Mouse (Mus musculus) midbrain, embryonic 14.5 days (tissue): Measurements from ENCODE around the gene N4bp2l1. TPM values are rescaled to one million over a fixed set of nuclear protein-coding genes. Genes with fewer than 3 reads are reported as not detected.
"Not testable (repeated sequence)": the region's sequence is repeated elsewhere in the genome, so short reads cannot be mapped to it uniquely, and the experiment has no call there.

Experiments
- ATAC-seq: fragments of 200-750 bp; cut with Nextera tagmentation; 2 replicates; pipeline ENCODE4 v1.8.0; 2017; ENCODE audit warnings: moderate number of reproducible peaks, moderate library complexity; ENCODE audit not compliant: low FRiP score, low TSS enrichment
- DNase-seq: peaks from one replicate; pipeline ENCODE4 v3.0.0-alpha.2; 2015
- H3K27ac ChIP-seq: fragments of 300-500 bp; sonication (generic); replicated peaks from 2 replicates; pipeline ENCODE4 v1.5.1; 2014; ENCODE audit warnings: mild to moderate bottlenecking, low read depth, low read length, moderate library complexity
- H3K27me3 ChIP-seq: fragments of 300-500 bp; sonication (generic); 2 replicates; pipeline ENCODE4 v1.6.1; 2014; ENCODE audit warnings: low read length, control low read depth, mixed read lengths; ENCODE audit not compliant: control insufficient read depth, insufficient read depth
- H3K36me3 ChIP-seq: fragments of 300-500 bp; sonication (generic); 2 replicates; pipeline ENCODE4 v1.6.1; 2014; ENCODE audit warnings: low read length, control low read depth; ENCODE audit not compliant: control insufficient read depth, insufficient read depth
- H3K4me1 ChIP-seq: fragments of 300-500 bp; sonication (generic); 2 replicates; pipeline ENCODE4 v1.6.1; 2014; ENCODE audit warnings: mild to moderate bottlenecking, antibody characterized with exemption, low read length, control low read depth; ENCODE audit not compliant: control insufficient read depth, insufficient read depth
- H3K4me2 ChIP-seq: fragments of 300-500 bp; sonication (generic); 2 replicates; pipeline ENCODE4 v1.6.1; 2014; ENCODE audit warnings: mild to moderate bottlenecking, low read length, moderate library complexity
- H3K4me3 ChIP-seq: fragments of 300-500 bp; sonication (generic); replicated peaks from 2 replicates; pipeline ENCODE4 v1.5.1; 2014; ENCODE audit warnings: low read depth, low read length
- H3K9ac ChIP-seq: fragments of 300-500 bp; sonication (generic); replicated peaks from 2 replicates; pipeline ENCODE4 v1.6.1; 2014; ENCODE audit warnings: mild to moderate bottlenecking, low read length, moderate library complexity
- H3K9me3 ChIP-seq: fragments of 300-500 bp; sonication (generic); 2 replicates; pipeline ENCODE4 v1.6.1; 2016; ENCODE audit warnings: low read length, control low read depth, mixed read lengths; ENCODE audit not compliant: control insufficient read depth
- WGBS: fragments of 180-500 bp; shearing (Covaris S2); extraction: QIAGEN DNeasy Blood & Tissue Kit; methylation state at CpG from one replicate; pipeline ENCODE4 v1.1.7; 2014; 5-methylcytosine and 5-hydroxymethylcytosine counted together
- polyA plus RNA-seq: library from polyadenylated mRNA; unstranded; fragments of >200 nt; fragmentation: Nextera tagmentation; extraction: Ambion mirVana; gene quantifications from 2 replicates; pipeline ENCODE4 v1.2.1, GENCODE M21; 2014

The N4bp2l1 gene
- 12.9 and 17.2 TPM in 2 replicates for polyA plus RNA-seq

GRCm38 (mm10) chr5:150597088-150597487, at the start of gene N4bp2l1:
Gene N4bp2l1, minus strand, starts transcription at chr5:150597188.
- DNase-seq, result no peak
- ATAC-seq, result no peak
- no peaks in the 10 kb centered on the region for H3K9me3 ChIP-seq
- no peaks in the 10 kb centered on the region; the same call in 1 of the 2 replicates for H3K36me3 ChIP-seq
- H3K4me2 ChIP-seq, result no peak within 1 kb of the TSS
- no peak within 1 kb of the TSS for H3K4me3 ChIP-seq
- H3K27me3 ChIP-seq, result peaks cover 11% of the 10 kb centered on the region; the same call in 1 of the 2 replicates
- WGBS, result 89% methylated on average over 7 of the region's 7 CpGs
- no peak within 1 kb of the TSS for H3K27ac ChIP-seq
- H3K9ac ChIP-seq, result no peak within 1 kb of the TSS
- H3K4me1 ChIP-seq, result peaks cover 5% of the 10 kb centered on the region; the same call in 1 of the 2 replicates

GRCm38 (mm10) chr5:150644926-150645325, 47.9 kb upstream of the N4bp2l1 start:
- H3K27me3 ChIP-seq, result no peaks in the 10 kb centered on the region
- WGBS, result 93% methylated on average over 4 of the region's 4 CpGs
- no peaks in the 10 kb centered on the region for H3K9me3 ChIP-seq
- H3K4me1 ChIP-seq, result no peaks in the 10 kb centered on the region
- no peak overlapping the region for H3K27ac ChIP-seq
- H3K36me3 ChIP-seq, result peaks cover 33% of the 10 kb centered on the region
- DNase-seq (no peak), ATAC-seq (no peak)
- H3K4me2 ChIP-seq, result no peak overlapping the region
- no peak overlapping the region for H3K4me3 ChIP-seq
- H3K9ac ChIP-seq, result no peak overlapping the region

GRCm38 (mm10) chr5:150643390-150643789, 46.4 kb upstream of the N4bp2l1 start:
- not testable (repeated sequence) for H3K27ac ChIP-seq, H3K9me3 ChIP-seq, H3K27me3 ChIP-seq, H3K4me2 ChIP-seq, ATAC-seq, H3K4me1 ChIP-seq, H3K9ac ChIP-seq, DNase-seq, H3K4me3 ChIP-seq
- 95% methylated on average over 4 of the region's 4 CpGs for WGBS
- H3K36me3 ChIP-seq, result peaks cover 34% of the 10 kb centered on the region

DNA sequence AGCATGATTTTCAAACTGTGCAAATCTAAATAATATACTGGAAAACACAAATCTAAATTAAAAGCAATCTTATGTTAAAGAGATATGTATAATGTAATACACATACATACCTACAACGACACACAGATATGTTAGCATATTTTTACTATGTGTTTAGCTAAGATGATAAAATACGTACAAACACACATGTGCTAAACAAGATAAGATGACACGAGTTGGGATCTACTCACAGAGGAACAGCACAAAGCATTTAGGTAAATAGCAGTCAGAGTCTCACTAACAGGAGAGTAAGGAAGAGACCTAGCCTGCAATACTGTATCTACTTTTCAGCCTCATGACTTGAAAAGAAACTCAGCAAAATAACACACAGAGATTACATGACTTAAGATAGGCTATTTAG, 44.5 kb upstream of the N4bp2l1 start:
- H3K4me1 ChIP-seq, result no peaks in the 10 kb centered on the region
- peaks cover 43% of the 10 kb centered on the region for H3K36me3 ChIP-seq
- WGBS, result 92% methylated on average over 3 of the region's 3 CpGs

GRCm38 (mm10) chr5:150629692-150630091, 32.7 kb upstream of the N4bp2l1 start:
- Histone ChIP-seq H3K9ac (no peak overlapping the region), H3K27me3 (no peaks in the 10 kb centered on the region), H3K4me1 (no peaks in the 10 kb centered on the region), H3K36me3 (no peaks in the 10 kb centered on the region), H3K27ac (no peak overlapping the region), H3K4me2 (no peak overlapping the region), H3K9me3 (no peaks in the 10 kb centered on the region), H3K4me3 (no peak overlapping the region)
- 96% methylated on average over 2 of the region's 2 CpGs for WGBS
- DNase-seq, result no peak
- no peak for ATAC-seq

More for the DNA sequence above, 44.5 kb upstream of the N4bp2l1 start:
- Histone ChIP-seq H3K4me2 (no peak overlapping the region), H3K27me3 (no peaks in the 10 kb centered on the region), H3K27ac (no peak overlapping the region), H3K9me3 (no peaks in the 10 kb centered on the region), H3K4me3 (no peak overlapping the region), H3K9ac (no peak overlapping the region)
- DNase-seq (no peak), ATAC-seq (no peak)

GRCm38 (mm10) chr5:150629272-150629671, 32.3 kb upstream of the N4bp2l1 start:
- Histone ChIP-seq H3K27me3 (no peaks in the 10 kb centered on the region), H3K36me3 (no peaks in the 10 kb centered on the region), H3K4me3 (no peak overlapping the region), H3K9ac (no peak overlapping the region), H3K4me1 (no peaks in the 10 kb centered on the region), H3K9me3 (no peaks in the 10 kb centered on the region), H3K27ac (no peak overlapping the region), H3K4me2 (no peak overlapping the region)
- no peak for DNase-seq
- 97% methylated on average over 1 of the region's 1 CpGs for WGBS
- no peak for ATAC-seq

- H3K27me3 ChIP-seq, result no peaks in the 10 kb centered on the region
- H3K4me2 ChIP-seq, result no peak overlapping the region
- H3K4me1 ChIP-seq, result no peaks in the 10 kb centered on the region
- ATAC-seq (no peak), DNase-seq (no peak)
- no peak overlapping the region for H3K9ac ChIP-seq
- no peaks in the 10 kb centered on the region for H3K36me3 ChIP-seq
- no peak overlapping the region for H3K4me3 ChIP-seq
- 95% methylated on average over 7 of the region's 7 CpGs for WGBS
- no peaks in the 10 kb centered on the region for H3K9me3 ChIP-seq
- H3K27ac ChIP-seq, result no peak overlapping the region
These were observed 28.5 kb upstream of the N4bp2l1 start for GRCm38 (mm10) chr5:150625528-150625927.

- Histone ChIP-seq H3K4me2 (no peak overlapping the region), H3K4me3 (no peak overlapping the region), H3K9ac (no peak overlapping the region), H3K27ac (no peak overlapping the region), H3K36me3 (0 out of 2 replicates have a peak, but pooled peaks cover 3% of the 10 kb centered on the region), H3K4me1 (no peaks in the 10 kb centered on the region), H3K9me3 (no peaks in the 10 kb centered on the region), H3K27me3 (no peaks in the 10 kb centered on the region)
- WGBS, result 59% methylated on average over 1 of the region's 1 CpGs
- no peak for DNase-seq
- ATAC-seq, result no peak
These were observed 25.8 kb upstream of the N4bp2l1 start for GRCm38 (mm10) chr5:150622792-150623191.

DNA sequence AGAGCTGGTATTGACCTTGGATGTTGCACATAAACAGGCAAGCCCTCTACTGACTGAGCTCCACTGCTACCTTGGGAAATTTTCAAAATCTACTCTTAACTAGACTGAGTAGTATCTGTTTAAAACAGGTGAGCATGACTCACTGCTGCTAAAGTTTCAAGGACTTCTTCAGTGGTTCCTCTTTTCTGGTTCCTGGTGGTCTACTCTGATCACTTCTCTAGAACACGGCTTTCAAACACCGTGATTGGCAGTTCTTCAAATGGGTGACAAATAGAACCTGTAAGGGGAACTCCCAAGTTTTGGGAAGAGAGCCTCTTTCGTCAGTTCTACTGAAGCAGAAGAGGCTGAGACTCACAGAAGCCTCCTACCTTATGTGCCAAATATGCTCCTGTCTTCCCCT, 24.6 kb upstream of the N4bp2l1 start:
- 0 out of 2 replicates have a peak, but pooled peaks cover 3% of the 10 kb centered on the region for H3K36me3 ChIP-seq
- whole genome bisulfite sequencing, result 95% methylated on average over 3 of the region's 3 CpGs
- DNase-seq (no peak), ATAC-seq (no peak)
- no peak overlapping the region for H3K9ac ChIP-seq
- no peaks in the 10 kb centered on the region for H3K4me1 ChIP-seq
- no peak overlapping the region for H3K4me3 ChIP-seq
- H3K9me3 ChIP-seq, result no peaks in the 10 kb centered on the region
- no peaks in the 10 kb centered on the region for H3K27me3 ChIP-seq
- no peak overlapping the region for H3K4me2 ChIP-seq
- H3K27ac ChIP-seq, result no peak overlapping the region
